Mouse (Mus musculus): ENCODE data around the gene Lrrc32. TPM values are rescaled to one million over a fixed set of nuclear protein-coding genes. Genes with fewer than 3 reads are reported as not detected.
A peak's percentile ranks its signal among the peaks of the same experiment; 100 is the strongest.

Lrrc32 gene
- polyA plus RNA-seq, 1 experiment from 2014 or later: 6.4 TPM

DNA sequence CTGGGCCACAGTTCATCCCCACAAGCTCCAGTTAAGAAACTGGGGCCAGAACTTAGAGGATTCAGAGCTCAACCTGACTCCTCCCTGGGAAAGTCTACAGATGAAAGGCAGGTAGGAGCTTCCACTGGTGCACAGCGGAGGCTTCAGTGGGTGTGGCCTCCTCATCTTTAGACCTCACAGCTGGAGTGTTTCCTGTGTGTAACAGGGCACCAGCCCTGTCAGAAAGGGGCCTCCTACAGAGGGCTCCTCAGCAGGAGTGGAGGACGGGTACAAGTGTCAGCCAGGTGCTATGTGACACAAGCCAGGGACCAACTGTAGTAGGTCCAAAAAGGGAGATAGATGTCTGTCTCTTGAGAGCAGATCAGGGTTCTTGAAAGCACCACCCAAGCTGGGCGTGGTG is 24.2 kb downstream of the Lrrc32 start:
- WGBS: 81% methylated on average over 3 of the region's 3 CpGs
- Histone ChIP-seq H3K27me3 (replicated peaks; ENCODE audit: insufficient read depth, low read length) (no peaks in the 10 kb centered on the region), H3K4me1 (ENCODE audit: insufficient read depth, low read depth, low read length) (no peaks in the 10 kb centered on the region; the same call in 1 of the 2 replicates), H3K9me3 (ENCODE audit: low read length) (no peaks in the 10 kb centered on the region), H3K4me2 (replicated peaks; ENCODE audit: low read depth, low read length) (no peak overlapping the region), H3K9ac (replicated peaks; ENCODE audit: low read depth) (no peak overlapping the region), H3K4me3 (ENCODE audit: low read depth, low read length) (no peak overlapping the region), H3K36me3 (ENCODE audit: insufficient read depth, low read length) (no peaks in the 10 kb centered on the region), H3K27ac (ENCODE audit: low read length) (no peak overlapping the region)
- no peak for DNase-seq (ENCODE audit: low spot score)
- no peak for ATAC-seq
- no peak for TF ChIP-seq EP300 (IDR thresholded peaks at IDR 0.05)
- no peak for TF ChIP-seq CTCF (IDR thresholded peaks at IDR 0.05)

DNA sequence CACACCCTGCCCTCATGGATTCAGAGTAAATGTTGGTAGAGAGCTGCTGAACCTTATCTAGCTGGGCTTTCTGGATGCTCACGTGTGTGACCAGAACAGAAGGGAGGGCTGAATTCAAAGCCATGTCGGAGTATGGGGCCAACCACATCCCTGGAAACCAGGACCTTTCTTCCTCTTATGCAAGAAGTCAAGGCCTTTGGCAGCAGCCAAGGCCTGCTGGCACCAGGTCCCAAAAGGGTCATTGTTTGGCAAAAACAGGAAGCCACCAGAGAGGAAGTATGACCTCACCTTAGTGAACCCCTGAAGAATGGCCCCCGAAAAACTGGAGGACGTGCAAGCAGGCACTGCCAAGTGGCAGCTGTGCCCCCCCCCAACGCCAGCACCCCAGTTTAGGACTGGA is 33.5 kb downstream of the Lrrc32 start:
- DNase-seq (ENCODE audit: low spot score): peak; percentile 11
- Histone ChIP-seq H3K9ac (replicated peaks; ENCODE audit: low read depth) (no peak overlapping the region), H3K27me3 (replicated peaks; ENCODE audit: insufficient read depth, low read length) (no peaks in the 10 kb centered on the region), H3K4me3 (ENCODE audit: low read depth, low read length) (no peak overlapping the region), H3K9me3 (ENCODE audit: low read length) (no peaks in the 10 kb centered on the region), H3K36me3 (ENCODE audit: insufficient read depth, low read length) (no peaks in the 10 kb centered on the region), H3K27ac (ENCODE audit: low read length) (peak overlapping the region; percentile 65), H3K4me2 (replicated peaks; ENCODE audit: low read depth, low read length) (no peak overlapping the region), H3K4me1 (ENCODE audit: insufficient read depth, low read depth, low read length) (peaks cover 9% of the 10 kb centered on the region; the same call in 1 of the 2 replicates)
- peak; percentile 38 for TF ChIP-seq EP300 (IDR thresholded peaks at IDR 0.05)
- TF ChIP-seq CTCF (IDR thresholded peaks at IDR 0.05): no peak
- WGBS: 61% methylated on average over 5 of the region's 5 CpGs
- ATAC-seq: peak; percentile 18

DNA sequence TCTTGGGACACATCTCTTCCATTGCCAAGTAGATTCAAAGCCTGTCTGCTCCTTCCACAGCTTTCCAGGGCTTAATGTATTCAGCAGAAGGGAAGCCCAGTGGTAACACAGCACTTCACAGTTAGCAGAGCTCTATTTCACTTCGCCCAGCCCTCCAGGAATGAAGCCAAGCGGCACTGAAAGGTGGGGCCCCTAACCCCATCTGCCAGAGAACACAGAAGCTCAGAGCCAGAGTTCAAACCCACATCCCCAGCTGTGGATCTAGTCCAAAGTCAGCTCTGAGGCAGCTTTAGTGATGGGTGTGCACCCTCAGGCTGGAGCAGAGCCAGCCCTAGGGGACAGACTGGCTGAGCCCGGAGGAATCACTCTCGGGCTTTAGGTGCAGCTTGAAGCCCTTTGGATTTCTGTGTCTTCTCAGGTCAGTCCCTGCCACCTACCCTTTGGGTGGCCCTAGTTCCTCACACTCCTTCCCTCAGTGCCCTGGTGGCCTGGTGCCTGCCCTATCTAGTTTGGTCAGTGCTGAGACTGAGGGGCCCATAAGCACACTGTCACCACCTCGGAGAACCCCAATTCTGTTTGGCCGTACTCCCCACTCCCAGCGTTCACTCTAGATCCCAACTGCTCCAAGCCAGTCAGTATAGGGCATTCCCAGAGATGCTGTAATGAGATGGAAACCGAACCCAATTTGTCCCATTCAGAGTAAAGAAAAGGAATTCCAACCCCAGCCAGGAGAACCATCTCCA is 34.2 kb downstream of the Lrrc32 start:
- DNase-seq (ENCODE audit: low spot score): peak; percentile 52
- TF ChIP-seq CTCF (IDR thresholded peaks at IDR 0.05) (no peak), EP300 (IDR thresholded peaks at IDR 0.05) (no peak)
- Histone ChIP-seq H3K4me1 (ENCODE audit: insufficient read depth, low read depth, low read length) (peaks cover 9% of the 10 kb centered on the region; the same call in 1 of the 2 replicates), H3K27ac (ENCODE audit: low read length) (peak overlapping the region; percentile 65), H3K4me2 (replicated peaks; ENCODE audit: low read depth, low read length) (no peak overlapping the region), H3K9me3 (ENCODE audit: low read length) (no peaks in the 10 kb centered on the region), H3K36me3 (ENCODE audit: insufficient read depth, low read length) (no peaks in the 10 kb centered on the region), H3K4me3 (ENCODE audit: low read depth, low read length) (no peak overlapping the region), H3K27me3 (replicated peaks; ENCODE audit: insufficient read depth, low read length) (no peaks in the 10 kb centered on the region), H3K9ac (replicated peaks; ENCODE audit: low read depth) (no peak overlapping the region)
- ATAC-seq: peak; percentile 52
- WGBS: 46% methylated on average over 8 of the region's 8 CpGs

DNA sequence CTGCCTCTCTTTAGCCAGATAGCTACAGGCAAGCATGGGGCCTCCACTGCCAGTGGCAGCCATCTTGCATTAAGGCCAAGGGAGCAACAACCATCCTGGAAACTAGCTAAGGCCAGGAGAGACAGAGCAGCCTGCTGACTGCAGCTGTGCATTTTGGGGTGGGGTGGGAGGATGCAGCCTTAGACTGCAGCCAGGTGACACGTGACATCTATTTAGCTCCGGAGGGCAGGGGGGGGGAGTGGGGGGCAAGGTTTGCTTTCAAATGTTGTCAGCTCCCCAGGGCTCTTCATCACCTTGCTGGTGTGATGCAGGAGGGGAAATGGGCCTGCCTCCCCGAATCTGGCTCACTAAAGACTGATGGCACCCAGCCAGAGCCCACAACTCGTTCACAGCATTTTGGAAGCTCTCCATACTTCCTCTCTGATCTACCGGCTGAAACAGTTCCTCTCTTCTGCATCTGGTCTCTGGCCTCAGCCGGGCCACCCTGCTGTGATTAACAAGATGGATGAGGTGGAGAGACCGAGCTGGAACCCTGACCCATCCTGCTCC is 34.8 kb downstream of the Lrrc32 start:
- Histone ChIP-seq H3K9me3 (ENCODE audit: low read length) (no peaks in the 10 kb centered on the region), H3K27ac (ENCODE audit: low read length) (peak overlapping the region; percentile 65), H3K36me3 (ENCODE audit: insufficient read depth, low read length) (no peaks in the 10 kb centered on the region), H3K4me2 (replicated peaks; ENCODE audit: low read depth, low read length) (no peak overlapping the region), H3K4me3 (ENCODE audit: low read depth, low read length) (no peak overlapping the region), H3K9ac (replicated peaks; ENCODE audit: low read depth) (no peak overlapping the region), H3K27me3 (replicated peaks; ENCODE audit: insufficient read depth, low read length) (no peaks in the 10 kb centered on the region), H3K4me1 (ENCODE audit: insufficient read depth, low read depth, low read length) (peaks cover 9% of the 10 kb centered on the region; the same call in 1 of the 2 replicates)
- TF ChIP-seq EP300 (IDR thresholded peaks at IDR 0.05) (no peak), CTCF (IDR thresholded peaks at IDR 0.05) (no peak)
- DNase-seq (ENCODE audit: low spot score) (peak; percentile 76), ATAC-seq (peak; percentile 46; the same call in 1 of the 2 replicates)
- 7% methylated on average over 7 of the region's 7 CpGs for WGBS

DNA sequence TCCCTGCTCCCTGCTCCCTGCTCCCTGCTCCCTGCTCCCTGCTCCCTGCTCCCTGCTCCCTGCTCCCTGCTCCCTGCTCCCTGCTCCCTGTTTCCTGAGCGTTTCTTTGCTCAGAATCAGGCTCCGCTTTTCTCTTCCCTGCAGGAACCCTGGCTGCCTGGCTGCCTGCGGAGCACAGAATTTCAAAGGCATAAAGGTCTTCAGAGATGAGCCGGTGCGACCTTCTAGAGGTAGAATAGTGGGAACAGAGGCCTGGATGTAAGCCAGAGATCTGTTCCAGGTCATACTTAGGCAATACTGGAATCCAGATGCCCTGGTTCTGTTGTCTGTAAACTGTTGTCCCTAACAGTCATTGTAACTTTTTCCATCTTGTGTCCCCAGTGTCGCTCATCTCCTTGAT is 35.3 kb downstream of the Lrrc32 start:
- no peak for ATAC-seq
- Histone ChIP-seq H3K4me1 (ENCODE audit: insufficient read depth, low read depth, low read length) (peaks cover 9% of the 10 kb centered on the region; the same call in 1 of the 2 replicates), H3K4me3 (ENCODE audit: low read depth, low read length) (no peak overlapping the region), H3K4me2 (replicated peaks; ENCODE audit: low read depth, low read length) (no peak overlapping the region), H3K27ac (ENCODE audit: low read length) (peak overlapping the region; percentile 54; the same call in 1 of the 2 replicates), H3K27me3 (replicated peaks; ENCODE audit: insufficient read depth, low read length) (no peaks in the 10 kb centered on the region), H3K36me3 (ENCODE audit: insufficient read depth, low read length) (no peaks in the 10 kb centered on the region), H3K9ac (replicated peaks; ENCODE audit: low read depth) (no peak overlapping the region), H3K9me3 (ENCODE audit: low read length) (no peaks in the 10 kb centered on the region)
- WGBS: 28% methylated on average over 6 of the region's 6 CpGs
- TF ChIP-seq CTCF (IDR thresholded peaks at IDR 0.05) (no peak), EP300 (IDR thresholded peaks at IDR 0.05) (no peak)
- DNase-seq (ENCODE audit: low spot score): no peak

DNA sequence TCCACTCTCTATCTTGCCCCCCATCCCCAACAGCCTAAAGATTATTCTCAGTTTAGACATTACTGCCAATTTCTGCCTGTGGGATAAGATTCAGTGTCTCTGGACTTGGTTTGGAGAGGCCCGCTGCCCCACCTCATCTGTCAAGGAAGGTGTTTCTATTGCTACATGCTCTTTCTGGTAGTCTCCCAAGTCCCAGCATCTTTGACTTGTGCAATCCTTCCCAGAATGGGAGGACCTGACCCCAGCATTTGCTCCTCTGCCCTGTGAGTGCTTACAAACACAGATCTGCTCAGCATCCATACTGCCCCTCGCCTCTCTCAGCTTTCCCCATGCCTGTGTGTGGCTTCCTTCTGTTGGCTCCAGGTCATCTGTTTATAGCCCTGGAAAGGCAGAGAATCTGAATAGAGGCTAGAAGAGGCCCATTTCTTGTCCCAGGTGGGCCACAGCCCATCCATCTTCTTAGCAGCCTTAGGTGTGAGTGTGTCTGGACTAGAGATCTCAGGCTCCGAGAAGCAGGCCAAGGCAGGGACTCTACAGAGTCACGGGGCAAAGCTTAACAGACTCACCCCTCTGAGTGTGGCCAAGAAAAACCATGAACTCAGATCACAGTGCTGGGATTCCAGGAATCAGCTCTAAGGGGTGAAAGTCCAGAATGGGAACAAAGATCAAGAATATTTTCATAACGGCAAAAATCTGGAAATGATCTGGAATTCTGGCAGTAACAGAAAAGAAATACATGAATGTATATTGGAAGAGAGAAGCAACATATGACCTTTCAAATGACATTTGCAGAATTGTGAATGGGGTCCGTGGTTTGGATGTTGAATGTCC is 36.0 kb downstream of the Lrrc32 start:
- ATAC-seq: peak; percentile 60
- H3K36me3 ChIP-seq (ENCODE audit: insufficient read depth, low read length): no peaks in the 10 kb centered on the region
- WGBS: 61% methylated on average over 6 of the region's 6 CpGs
- TF ChIP-seq EP300 (IDR thresholded peaks at IDR 0.05) (no peak), CTCF (IDR thresholded peaks at IDR 0.05) (no peak)
- H3K27me3 ChIP-seq (replicated peaks; ENCODE audit: insufficient read depth, low read length): no peaks in the 10 kb centered on the region
- H3K9ac ChIP-seq (replicated peaks; ENCODE audit: low read depth): no peak overlapping the region
- H3K4me2 ChIP-seq (replicated peaks; ENCODE audit: low read depth, low read length): no peak overlapping the region
- peak overlapping the region; percentile 54 for H3K27ac ChIP-seq (ENCODE audit: low read length)
- H3K4me3 ChIP-seq (ENCODE audit: low read depth, low read length): no peak overlapping the region
- H3K9me3 ChIP-seq (ENCODE audit: low read length): no peaks in the 10 kb centered on the region
- peaks cover 9% of the 10 kb centered on the region; the same call in 1 of the 2 replicates for H3K4me1 ChIP-seq (ENCODE audit: insufficient read depth, low read depth, low read length)
- peak; percentile 78 for DNase-seq (ENCODE audit: low spot score)
